Mouse (Mus musculus): Measurements from ENCODE around the gene Epha2.

The Epha2 gene

DNA sequence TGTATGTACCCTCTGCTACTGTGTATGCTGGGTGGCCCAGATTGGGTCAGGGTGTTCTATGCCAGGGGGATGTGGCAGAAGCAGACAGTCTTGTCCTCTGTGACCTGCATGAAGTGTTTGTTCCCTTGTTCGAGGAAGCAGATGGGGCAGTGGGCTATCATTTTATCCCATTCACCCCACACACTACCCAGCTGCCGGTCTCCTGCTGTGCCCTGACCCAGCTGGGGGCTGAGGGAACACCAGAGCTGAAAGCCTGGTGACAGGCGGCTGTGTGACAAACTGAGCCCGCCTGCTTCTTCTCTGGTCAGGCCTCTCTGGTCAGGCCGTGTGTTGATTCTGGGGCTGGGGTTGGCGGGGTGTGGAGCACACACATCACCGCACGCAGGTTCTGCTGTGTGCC, 5.0 kb downstream of the Epha2 start:
- no peak for DNase-seq

DNA sequence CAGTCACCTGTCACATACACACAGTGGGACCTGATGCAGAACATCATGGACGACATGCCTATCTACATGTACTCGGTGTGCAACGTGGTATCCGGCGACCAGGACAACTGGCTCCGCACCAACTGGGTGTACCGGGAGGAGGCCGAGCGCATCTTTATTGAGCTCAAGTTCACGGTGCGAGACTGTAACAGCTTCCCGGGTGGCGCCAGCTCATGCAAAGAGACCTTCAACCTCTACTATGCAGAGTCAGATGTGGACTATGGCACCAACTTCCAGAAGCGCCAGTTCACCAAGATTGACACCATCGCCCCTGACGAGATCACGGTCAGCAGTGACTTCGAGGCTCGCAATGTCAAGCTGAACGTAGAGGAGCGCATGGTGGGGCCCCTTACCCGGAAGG, 7.3 kb downstream of the Epha2 start:
- no peak for DNase-seq

GRCm38 (mm10) chr4:141308857-141309772, 8.1 kb downstream of the Epha2 start:
- no peak for DNase-seq

DNA sequence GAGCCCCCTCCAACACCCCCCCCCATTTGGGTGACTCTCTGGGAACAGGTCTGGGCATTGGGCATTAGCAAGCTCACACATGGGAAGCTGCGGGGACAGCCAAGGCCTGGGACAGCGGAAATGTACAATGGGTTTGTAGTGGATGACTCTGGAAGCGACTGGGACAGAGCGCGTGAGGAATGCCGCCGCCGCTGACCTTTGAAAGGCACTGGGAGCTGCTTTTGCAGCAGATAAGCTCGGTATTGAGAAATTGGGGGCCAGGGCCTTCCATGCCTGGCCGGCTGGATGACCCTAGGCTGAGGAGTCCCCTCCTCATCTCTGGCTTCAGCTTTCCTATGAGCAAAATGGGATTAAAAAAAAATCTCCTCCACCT, 8.7 kb downstream of the Epha2 start:
- DNase-seq, result no peak

- DNase-seq, result no peak
Observed at GRCm38 (mm10) chr4:141310191-141310606, 9.2 kb downstream of the Epha2 start.

DNA sequence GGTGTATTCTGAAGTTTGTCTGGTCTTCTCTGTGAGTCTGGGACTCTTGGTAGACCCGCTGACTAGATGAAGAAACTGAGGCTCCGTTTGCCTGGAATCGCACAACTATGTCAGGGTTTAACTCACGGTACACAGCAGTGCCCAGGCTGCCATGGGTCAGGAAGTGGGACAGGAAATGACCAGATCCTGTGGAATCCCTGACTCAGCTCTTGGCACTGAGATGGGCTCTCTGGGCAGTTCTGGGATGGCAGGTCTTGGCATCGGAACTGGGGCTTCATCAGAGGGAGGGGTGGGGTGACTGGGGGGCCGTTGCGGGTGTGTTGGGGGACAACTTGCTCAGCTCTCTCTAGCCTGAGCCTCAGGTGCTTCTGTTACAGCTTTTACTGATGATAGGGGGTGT, 10.0 kb downstream of the Epha2 start:
- no peak for DNase-seq

- no peak for DNase-seq
Observed at GRCm38 (mm10) chr4:141311506-141311905, 10.5 kb downstream of the Epha2 start.

- no peak for DNase-seq
Observed at GRCm38 (mm10) chr4:141311908-141312307, 10.9 kb downstream of the Epha2 start.

GRCm38 (mm10) chr4:141312513-141313131, 11.6 kb downstream of the Epha2 start:
- no peak for DNase-seq

DNA sequence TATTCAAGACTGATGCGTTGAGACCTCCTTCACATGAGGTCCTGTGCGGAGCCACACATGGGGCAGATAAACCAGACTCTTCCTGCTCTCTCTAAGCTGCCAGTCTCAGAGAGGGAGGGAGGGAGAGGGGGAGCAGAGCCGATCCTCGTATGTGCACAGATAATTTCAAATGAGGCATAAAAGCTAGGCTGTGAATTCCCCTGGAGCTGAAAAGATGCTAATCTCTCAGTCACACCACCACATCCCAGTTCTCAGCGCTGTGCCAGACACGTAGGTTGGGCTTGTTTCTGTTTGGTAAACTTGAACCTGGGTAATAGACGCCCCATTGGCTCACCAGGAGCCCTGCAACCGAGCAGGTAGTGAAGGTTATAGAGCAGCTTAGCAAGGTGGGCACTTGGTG, 12.4 kb downstream of the Epha2 start:
- no peak for DNase-seq

GRCm38 (mm10) chr4:141313924-141314323, 12.9 kb downstream of the Epha2 start:
- DNase-seq, result no peak

DNA sequence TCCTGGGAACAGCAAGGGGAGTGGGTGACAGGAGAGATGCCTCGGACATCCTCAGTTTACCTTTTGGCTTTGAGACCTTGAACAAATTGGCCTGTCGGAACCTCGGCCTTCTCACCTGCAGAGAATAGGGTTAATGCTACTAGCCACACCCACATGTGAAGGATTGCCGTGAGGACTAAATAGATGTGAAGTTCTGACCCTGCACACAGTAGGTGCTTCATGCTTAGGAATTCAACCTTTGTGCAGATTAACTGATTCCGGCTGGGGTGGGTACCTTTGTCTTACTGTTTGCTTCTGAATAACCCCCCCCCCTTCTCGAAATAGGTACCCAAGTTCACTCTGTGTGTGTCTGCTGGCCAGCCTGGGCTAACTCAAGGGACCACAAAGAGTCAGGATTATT, 13.7 kb downstream of the Epha2 start:
- DNase-seq, result no peak

- no peak for DNase-seq
Observed at GRCm38 (mm10) chr4:141316023-141316422, 15.0 kb downstream of the Epha2 start.

DNA sequence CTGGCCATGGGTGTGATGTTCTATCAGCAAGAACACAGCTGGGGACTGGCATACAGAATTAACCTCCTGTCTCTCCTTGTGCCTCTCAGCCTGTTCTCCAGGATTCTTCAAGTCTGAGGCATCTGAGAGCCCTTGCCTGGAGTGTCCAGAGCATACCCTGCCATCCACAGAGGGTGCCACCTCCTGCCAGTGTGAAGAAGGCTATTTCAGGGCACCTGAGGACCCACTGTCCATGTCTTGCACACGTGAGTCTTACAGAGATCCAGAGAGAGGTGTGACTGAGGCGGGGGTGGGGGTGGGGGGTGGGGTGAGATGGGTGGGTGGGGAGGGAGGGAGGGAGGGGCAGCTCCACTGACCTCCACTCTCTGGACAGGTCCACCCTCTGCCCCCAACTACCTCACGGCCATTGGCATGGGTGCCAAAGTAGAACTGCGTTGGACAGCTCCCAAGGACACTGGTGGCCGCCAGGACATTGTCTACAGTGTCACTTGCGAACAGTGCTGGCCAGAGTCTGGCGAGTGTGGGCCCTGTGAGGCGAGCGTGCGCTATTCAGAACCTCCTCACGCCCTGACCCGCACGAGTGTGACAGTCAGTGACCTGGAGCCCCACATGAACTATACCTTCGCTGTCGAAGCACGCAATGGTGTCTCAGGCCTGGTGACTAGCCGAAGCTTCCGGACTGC, 15.6 kb downstream of the Epha2 start:
- DNase-seq, result no peak

- DNase-seq, result no peak
Observed at GRCm38 (mm10) chr4:141317914-141318313, 16.9 kb downstream of the Epha2 start.

- DNase-seq, result no peak
Observed at GRCm38 (mm10) chr4:141322526-141322925, 21.5 kb downstream of the Epha2 start.

DNA sequence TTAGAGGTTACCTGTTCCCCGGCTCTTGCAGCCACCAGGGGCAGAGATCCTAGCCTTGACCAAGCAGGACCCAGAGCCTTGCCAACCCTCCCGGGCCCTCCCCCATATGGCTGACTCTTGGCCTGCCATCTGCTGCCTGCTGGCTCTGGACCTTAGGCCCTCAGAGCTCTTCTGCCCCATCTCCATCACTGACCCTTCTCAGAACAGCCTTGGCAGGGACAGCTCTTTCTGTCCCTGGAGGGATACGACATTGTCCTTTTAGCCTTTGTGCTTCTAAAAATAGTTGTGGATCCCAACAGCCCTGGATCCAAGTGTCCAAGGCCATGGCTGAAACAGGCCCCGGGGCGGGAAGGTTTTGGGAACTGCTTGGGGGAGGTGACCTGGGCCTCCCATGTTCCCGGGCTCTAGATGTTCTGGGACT, 23.7 kb downstream of the Epha2 start:
- DNase-seq, result no peak

DNA sequence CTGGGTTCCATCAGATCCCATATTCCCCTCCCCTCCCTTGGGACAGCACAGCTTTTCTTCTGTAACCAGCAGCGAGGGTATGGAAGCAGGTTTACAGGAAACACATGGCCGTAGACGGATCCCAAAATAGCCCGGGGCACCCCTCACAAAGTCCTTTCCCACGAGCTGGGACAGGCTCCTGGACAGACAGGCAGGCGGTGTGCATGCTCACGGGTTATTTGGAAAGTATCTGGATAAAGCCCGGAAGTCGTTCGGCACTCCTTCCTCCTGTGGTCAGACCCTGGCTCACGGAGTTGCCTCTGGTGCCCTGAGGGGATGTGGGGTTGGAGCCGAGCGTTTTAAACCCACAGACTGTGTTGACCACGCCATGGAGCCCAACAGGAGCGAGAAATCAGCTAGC, 24.6 kb downstream of the Epha2 start:
- DNase-seq, result no peak

DNA sequence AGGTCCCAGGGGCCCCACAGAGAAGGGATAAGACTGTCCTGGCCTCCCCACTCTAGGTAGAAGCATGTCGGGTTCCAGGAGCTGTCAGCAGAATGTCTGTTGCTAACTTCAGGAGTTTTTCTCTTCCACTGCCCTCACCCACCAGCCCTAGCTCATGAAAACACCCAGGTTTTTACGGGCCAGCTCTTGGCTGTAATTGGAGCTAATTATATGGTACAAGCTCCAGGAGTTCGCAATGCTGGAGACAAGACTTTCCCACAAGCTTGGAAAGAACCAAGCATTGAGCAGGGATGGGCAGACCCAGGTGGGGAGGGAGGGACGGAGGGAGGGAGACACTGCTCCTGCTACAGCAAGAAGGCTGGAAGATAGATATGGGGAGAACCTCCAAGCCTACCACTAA, 26.0 kb downstream of the Epha2 start:
- no peak for DNase-seq

DNA sequence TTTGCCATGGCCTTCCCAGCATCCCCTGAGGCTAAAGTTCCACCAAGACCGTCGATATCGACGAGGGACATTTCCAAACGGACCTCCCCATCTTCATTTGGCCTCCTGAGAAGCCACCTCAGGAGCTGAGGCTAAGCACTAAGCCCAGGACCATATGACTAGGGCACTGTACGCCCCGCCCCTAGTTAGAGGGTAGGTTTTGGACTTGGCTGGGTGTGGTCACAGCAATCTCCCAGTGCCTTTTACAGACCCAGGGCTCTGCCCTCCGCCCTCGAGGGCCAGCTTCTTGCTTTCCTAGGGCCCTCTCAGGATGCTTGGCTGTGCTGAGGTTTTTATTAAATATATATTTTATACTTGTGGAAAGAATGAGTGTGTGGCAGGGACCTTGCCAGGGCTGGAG, 27.7 kb downstream of the Epha2 start:
- no peak for DNase-seq

- DNase-seq, result no peak
Observed at GRCm38 (mm10) chr4:141329968-141330367, 28.9 kb downstream of the Epha2 start.

GRCm38 (mm10) chr4:141331446-141331845, 30.4 kb downstream of the Epha2 start:
- DNase-seq, result no peak

DNA sequence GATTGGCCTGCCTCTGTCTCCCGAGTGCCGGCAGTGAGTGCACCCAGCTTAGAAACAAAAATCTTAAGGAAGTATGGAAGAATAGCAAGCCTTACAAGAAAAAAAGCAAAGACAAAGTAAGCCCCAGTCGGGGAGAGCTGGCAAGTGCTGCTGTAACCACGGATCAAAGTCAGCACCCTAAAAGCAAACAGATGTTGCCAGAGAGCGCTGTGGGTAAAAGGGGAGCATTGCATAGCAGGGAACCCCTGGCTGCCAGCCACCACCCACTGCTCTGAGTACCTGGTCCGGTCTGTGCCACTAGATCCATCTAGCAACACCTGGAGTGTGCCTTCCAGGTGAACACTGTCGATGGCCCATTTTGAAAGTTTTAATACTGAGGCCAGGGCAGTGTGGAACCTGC, 31.2 kb downstream of the Epha2 start:
- no peak for DNase-seq

- DNase-seq, result no peak
Observed at GRCm38 (mm10) chr4:141334695-141335094, 33.7 kb downstream of the Epha2 start.
